Mouse (Mus musculus) left cerebral cortex, adult 11 months (tissue): ENCODE measurements at regions not wholly inside any gene's neighbourhood (a gene's known extent, or its start where the extent isn't known, plus 50 kb on each side); places are given as distances from the start of the nearest gene placed in this dataset.
A peak's percentile ranks its signal among the peaks of the same experiment; 100 is the strongest.
"Not testable (repeated sequence)": the region's sequence is repeated elsewhere in the genome, so short reads cannot be mapped to it uniquely, and the experiment has no call there.

Experiments used
- DNase-seq: peaks from one replicate; pipeline ENCODE4 v3.0.0; 2022; ENCODE audit warnings: low spot score

- not testable (repeated sequence) for DNase-seq
Observed at GRCm38 (mm10) chr16:8914183-8914582, 84.3 kb downstream of the 1810013L24Rik start.

GRCm38 (mm10) chr16:8916091-8916490, 86.2 kb downstream of the 1810013L24Rik start:
- no peak for DNase-seq

- no peak for DNase-seq
Observed at GRCm38 (mm10) chr16:8918741-8919535, 89.0 kb downstream of the 1810013L24Rik start.

GRCm38 (mm10) chr16:8924732-8925131, 94.8 kb downstream of the 1810013L24Rik start:
- no peak for DNase-seq

GRCm38 (mm10) chr16:8931961-8932360, 102.1 kb downstream of the 1810013L24Rik start:
- no peak for DNase-seq

- no peak for DNase-seq
Observed at GRCm38 (mm10) chr16:8933121-8933520, 103.2 kb downstream of the 1810013L24Rik start.

GRCm38 (mm10) chr16:8936446-8936845, 106.5 kb downstream of the 1810013L24Rik start:
- no peak for DNase-seq

- peak; percentile 60 for DNase-seq
Observed at GRCm38 (mm10) chr16:8938516-8938915, 108.6 kb downstream of the 1810013L24Rik start.

GRCm38 (mm10) chr16:8939136-8939535, 109.2 kb downstream of the 1810013L24Rik start:
- DNase-seq = no peak

GRCm38 (mm10) chr16:8944412-8945102, 114.7 kb downstream of the 1810013L24Rik start:
- DNase-seq = no peak

- DNase-seq = no peak
Observed at GRCm38 (mm10) chr16:8947846-8948245, 117.9 kb downstream of the 1810013L24Rik start.

- no peak for DNase-seq
Observed at GRCm38 (mm10) chr16:8951156-8951899, 121.4 kb downstream of the 1810013L24Rik start.

- DNase-seq = no peak
Observed at GRCm38 (mm10) chr16:8961739-8962138, 131.8 kb downstream of the 1810013L24Rik start.

- peak; percentile 75 for DNase-seq
Observed at GRCm38 (mm10) chr16:8993521-8994250, 163.8 kb downstream of the 1810013L24Rik start.

GRCm38 (mm10) chr16:8994521-8994920, 164.6 kb downstream of the 1810013L24Rik start:
- DNase-seq = no peak

- no peak for DNase-seq
Observed at GRCm38 (mm10) chr16:8997250-8997649, 167.3 kb downstream of the 1810013L24Rik start.

- peak; percentile 55 for DNase-seq
Observed at GRCm38 (mm10) chr16:9004012-9004411, 174.1 kb downstream of the 1810013L24Rik start.

GRCm38 (mm10) chr16:9005933-9006332, 176.0 kb downstream of the 1810013L24Rik start:
- no peak for DNase-seq

- peak; percentile 89 for DNase-seq
Observed at GRCm38 (mm10) chr16:9009361-9010083, 179.6 kb downstream of the 1810013L24Rik start.

- no peak for DNase-seq
Observed at GRCm38 (mm10) chr16:9011077-9011476, 181.2 kb downstream of the 1810013L24Rik start.

GRCm38 (mm10) chr16:9011691-9012090, 181.8 kb downstream of the 1810013L24Rik start:
- no peak for DNase-seq
